Mouse (Mus musculus): ENCODE data around the gene March9. TPM values are rescaled to one million over a fixed set of nuclear protein-coding genes. Genes with fewer than 3 reads are reported as not detected.
A peak's percentile ranks its signal among the peaks of the same experiment; 100 is the strongest.

March9 gene
- polyA plus RNA-seq, 1 experiment from 2014 or later: 0.04 TPM

DNA sequence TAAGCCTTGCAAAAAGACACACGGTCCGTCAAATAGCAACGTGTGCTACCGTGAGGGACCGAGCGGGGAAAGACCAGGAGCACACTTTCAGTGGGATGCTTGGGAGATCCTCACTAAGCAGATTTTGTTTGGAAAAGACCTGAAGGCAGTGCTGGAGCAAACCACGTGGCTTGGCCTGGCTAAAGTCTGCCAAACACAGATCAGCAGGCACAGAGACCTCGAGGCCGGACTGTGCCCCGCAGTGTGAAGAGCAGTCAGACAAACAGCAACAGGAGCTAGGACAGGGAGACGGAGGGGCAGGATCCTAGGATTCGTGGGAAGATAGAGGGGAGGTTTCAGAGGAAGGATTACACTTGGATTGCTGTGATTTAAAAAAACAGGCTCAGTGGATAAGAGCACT lies 23.7 kb downstream of the March9 start:
- Histone ChIP-seq H3K27ac (ENCODE audit: low read depth) (no peak overlapping the region), H3K27me3 (ENCODE audit: insufficient read depth, low read length) (peaks cover 7% of the 10 kb centered on the region; the same call in 1 of the 2 replicates), H3K4me3 (ENCODE audit: low read depth, low read length) (no peak overlapping the region), H3K4me1 (ENCODE audit: insufficient read depth) (no peaks in the 10 kb centered on the region), H3K9ac (replicated peaks) (no peak overlapping the region), H3K4me2 (ENCODE audit: low read depth, low read length) (no peak overlapping the region), H3K36me3 (replicated peaks; ENCODE audit: insufficient read depth, low read length) (no peaks in the 10 kb centered on the region), H3K9me3 (ENCODE audit: low read length) (no peaks in the 10 kb centered on the region)
- DNase-seq: no peak
- 69% methylated on average over 12 of the region's 12 CpGs for WGBS (ENCODE audit: insufficient replicate concordance)
- no peak for TF ChIP-seq EP300 (IDR thresholded peaks at IDR 0.05; ENCODE audit: low read depth)
- no peak for TF ChIP-seq CTCF (IDR thresholded peaks at IDR 0.05; ENCODE audit: low read depth)
- peak; percentile 67 for ATAC-seq

DNA sequence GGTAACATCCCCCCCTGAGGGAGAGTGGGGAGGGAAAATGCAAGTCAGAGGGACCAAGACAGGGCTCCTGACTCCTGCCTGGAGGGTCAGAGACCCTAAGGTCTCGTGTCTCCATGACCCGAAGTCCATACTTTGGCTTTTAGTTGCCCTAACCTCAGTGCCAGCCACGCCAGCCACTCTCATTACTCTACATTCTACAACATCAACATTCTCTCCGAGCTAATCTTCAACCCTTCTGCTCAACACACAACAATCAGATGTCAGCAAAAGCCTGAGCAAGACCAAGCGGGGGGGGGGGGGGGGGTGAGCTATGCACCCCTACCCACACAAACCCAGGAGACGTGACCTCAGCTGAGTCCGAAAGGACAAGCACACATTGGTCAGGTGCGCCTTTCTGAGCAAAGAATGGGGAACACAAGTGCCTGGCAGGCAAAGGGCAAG lies 26.7 kb downstream of the March9 start:
- H3K27ac ChIP-seq (ENCODE audit: low read depth): no peak overlapping the region
- 0 out of 2 replicates have a peak, but pooled peaks cover 3% of the 10 kb centered on the region for H3K36me3 ChIP-seq (replicated peaks; ENCODE audit: insufficient read depth, low read length)
- 0 out of 2 replicates have a peak, but pooled peaks cover 4% of the 10 kb centered on the region for H3K4me1 ChIP-seq (ENCODE audit: insufficient read depth)
- H3K4me3 ChIP-seq (ENCODE audit: low read depth, low read length): no peak overlapping the region
- TF ChIP-seq CTCF (IDR thresholded peaks at IDR 0.05; ENCODE audit: low read depth): no peak
- no peak for TF ChIP-seq EP300 (IDR thresholded peaks at IDR 0.05; ENCODE audit: low read depth)
- H3K4me2 ChIP-seq (ENCODE audit: low read depth, low read length): no peak overlapping the region
- ATAC-seq (no peak), DNase-seq (no peak)
- no peaks in the 10 kb centered on the region for H3K27me3 ChIP-seq (ENCODE audit: insufficient read depth, low read length)
- 65% methylated on average over 7 of the region's 8 CpGs for WGBS (ENCODE audit: insufficient replicate concordance)
- no peak overlapping the region for H3K9ac ChIP-seq (replicated peaks)
- H3K9me3 ChIP-seq (ENCODE audit: low read length): no peaks in the 10 kb centered on the region

DNA sequence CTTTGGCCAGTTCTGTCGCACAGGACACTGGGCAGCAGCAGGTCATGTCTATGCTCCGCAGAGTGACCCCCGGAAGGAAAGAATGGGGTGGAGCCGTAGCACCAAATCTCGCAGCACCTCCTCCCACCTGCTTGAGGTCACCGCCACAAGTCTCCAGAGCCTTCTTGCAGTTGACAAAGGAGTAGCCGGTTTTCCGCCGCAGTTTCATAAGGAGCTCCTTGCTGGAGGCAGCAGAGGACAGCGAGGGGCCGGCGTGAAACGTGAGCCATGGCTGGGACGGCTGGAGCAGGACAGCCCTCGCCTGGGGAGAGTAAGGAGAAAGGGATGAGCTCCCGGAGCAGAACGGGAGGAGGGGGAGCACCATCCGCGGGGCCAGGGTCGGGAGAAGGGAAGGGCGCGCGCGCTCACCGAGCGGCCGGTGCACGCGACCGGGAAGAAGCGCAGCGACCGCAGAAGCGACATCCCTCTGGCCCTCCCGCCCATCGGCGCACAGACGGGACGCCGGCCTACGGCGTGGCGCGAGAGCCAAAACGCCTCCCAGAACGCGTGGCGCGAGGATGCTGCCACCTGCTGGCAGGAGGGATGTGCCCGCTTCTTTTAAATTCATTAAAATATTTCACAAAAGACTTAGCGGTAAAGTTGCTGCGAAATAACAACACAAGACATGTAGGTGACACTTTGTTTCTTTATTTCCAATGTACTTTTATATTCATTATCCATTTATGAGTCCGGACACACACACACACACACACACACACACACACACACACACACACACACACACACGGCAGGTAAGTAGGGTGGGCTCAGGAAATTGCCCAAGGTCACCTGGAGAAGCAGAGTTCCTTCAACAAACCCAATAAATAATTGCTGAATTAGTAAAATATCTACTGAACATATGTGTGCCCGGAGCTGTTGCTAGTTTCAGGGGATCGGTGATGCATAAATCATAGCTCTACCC lies 29.4 kb downstream of the March9 start, which contains the start of gene Tsfm:
Gene Tsfm, minus strand, starts transcription at position 505 of the 961 bp plus-strand sequence.
- peaks cover 14% of the 10 kb centered on the region; the same call in 1 of the 2 replicates for H3K36me3 ChIP-seq (replicated peaks; ENCODE audit: insufficient read depth, low read length)
- H3K4me2 ChIP-seq (ENCODE audit: low read depth, low read length): peak within 1 kb of the TSS; percentile 85
- peak; percentile 99 for TF ChIP-seq CTCF (IDR thresholded peaks at IDR 0.05; ENCODE audit: low read depth)
- TF ChIP-seq EP300 (IDR thresholded peaks at IDR 0.05; ENCODE audit: low read depth): no peak
- peak within 1 kb of the TSS; percentile 72 for H3K4me3 ChIP-seq (ENCODE audit: low read depth, low read length)
- H3K27ac ChIP-seq (ENCODE audit: low read depth): peak within 1 kb of the TSS; percentile 30; the same call in 1 of the 2 replicates
- peak; percentile 94 for DNase-seq
- peak; percentile 92 for ATAC-seq
- H3K4me1 ChIP-seq (ENCODE audit: insufficient read depth): 0 out of 2 replicates have a peak, but pooled peaks cover 4% of the 10 kb centered on the region
- H3K9me3 ChIP-seq (ENCODE audit: low read length): no peaks in the 10 kb centered on the region
- peak within 1 kb of the TSS; percentile 73 for H3K9ac ChIP-seq (replicated peaks)
- no peaks in the 10 kb centered on the region for H3K27me3 ChIP-seq (ENCODE audit: insufficient read depth, low read length)
- WGBS (ENCODE audit: insufficient replicate concordance): 5% methylated on average over 56 of the region's 56 CpGs

DNA sequence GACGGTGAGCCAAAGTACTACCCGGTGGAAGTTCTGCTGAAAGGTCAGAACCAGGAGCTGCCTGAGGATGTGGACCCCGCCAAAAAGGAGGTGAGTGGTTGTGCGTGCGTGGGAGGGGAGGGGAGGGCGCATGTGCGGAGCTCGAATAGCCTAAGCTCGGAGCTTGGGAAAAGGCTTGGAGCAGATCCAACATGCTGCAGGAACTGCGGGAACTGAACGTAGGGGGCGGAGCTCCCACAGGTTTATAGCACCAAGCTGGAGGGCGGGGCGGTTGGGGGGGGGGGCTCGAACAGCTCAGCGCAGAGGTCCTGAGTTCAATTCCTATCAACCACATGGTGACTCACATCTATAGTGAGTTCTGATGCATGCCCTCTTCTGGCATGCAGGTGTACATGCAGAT lies 41.6 kb downstream of the March9 start:
- ATAC-seq (no peak), DNase-seq (no peak)
- Histone ChIP-seq H3K4me2 (ENCODE audit: low read depth, low read length) (no peak overlapping the region), H3K9ac (replicated peaks) (no peak overlapping the region), H3K27me3 (ENCODE audit: insufficient read depth, low read length) (no peaks in the 10 kb centered on the region; the same call in 1 of the 2 replicates), H3K27ac (ENCODE audit: low read depth) (no peak overlapping the region), H3K9me3 (ENCODE audit: low read length) (no peaks in the 10 kb centered on the region), H3K36me3 (replicated peaks; ENCODE audit: insufficient read depth, low read length) (peaks cover 11% of the 10 kb centered on the region), H3K4me3 (ENCODE audit: low read depth, low read length) (no peak overlapping the region), H3K4me1 (ENCODE audit: insufficient read depth) (no peaks in the 10 kb centered on the region)
- WGBS (ENCODE audit: insufficient replicate concordance): 82% methylated on average over 16 of the region's 16 CpGs
- TF ChIP-seq EP300 (IDR thresholded peaks at IDR 0.05; ENCODE audit: low read depth): no peak
- no peak for TF ChIP-seq CTCF (IDR thresholded peaks at IDR 0.05; ENCODE audit: low read depth)

- no peak for TF ChIP-seq EP300 (IDR thresholded peaks at IDR 0.05; ENCODE audit: low read depth)
- no peak for TF ChIP-seq CTCF (IDR thresholded peaks at IDR 0.05; ENCODE audit: low read depth)
- Histone ChIP-seq H3K9me3 (ENCODE audit: low read length) (no peaks in the 10 kb centered on the region), H3K4me3 (ENCODE audit: low read depth, low read length) (no peak overlapping the region), H3K9ac (replicated peaks) (no peak overlapping the region), H3K27ac (ENCODE audit: low read depth) (no peak overlapping the region), H3K4me2 (ENCODE audit: low read depth, low read length) (no peak overlapping the region), H3K4me1 (ENCODE audit: insufficient read depth) (no peaks in the 10 kb centered on the region), H3K36me3 (replicated peaks; ENCODE audit: insufficient read depth, low read length) (0 out of 2 replicates have a peak, but pooled peaks cover 2% of the 10 kb centered on the region), H3K27me3 (ENCODE audit: insufficient read depth, low read length) (no peaks in the 10 kb centered on the region; the same call in 1 of the 2 replicates)
- ATAC-seq (no peak), DNase-seq (no peak)
- WGBS (ENCODE audit: insufficient replicate concordance): 19% methylated on average over 2 of the region's 2 CpGs
These were observed 42.9 kb downstream of the March9 start for GRCm38 (mm10) chr10:127017071-127017470.

DNA sequence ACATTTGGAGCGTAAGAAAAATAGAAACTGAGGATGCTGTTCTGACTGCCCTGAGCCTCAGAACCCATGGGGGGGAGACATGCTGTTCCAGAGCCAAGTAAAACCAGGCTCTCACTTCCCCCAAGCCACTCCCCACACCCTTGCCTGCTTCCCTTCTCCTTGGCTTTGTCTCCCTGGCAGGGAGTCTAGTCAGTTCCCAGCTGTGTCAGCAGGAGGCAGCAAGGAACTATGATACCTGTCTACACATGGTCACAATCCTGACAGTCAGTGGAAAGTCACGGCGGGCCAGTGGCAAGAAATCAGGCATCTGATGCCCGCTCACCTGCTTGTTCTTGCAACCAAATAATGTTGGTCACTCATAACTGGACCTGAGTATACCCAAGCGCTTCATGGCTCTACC lies 43.5 kb downstream of the March9 start:
- Histone ChIP-seq H3K4me1 (ENCODE audit: insufficient read depth) (no peaks in the 10 kb centered on the region), H3K27me3 (ENCODE audit: insufficient read depth, low read length) (no peaks in the 10 kb centered on the region; the same call in 1 of the 2 replicates), H3K9ac (replicated peaks) (no peak overlapping the region), H3K27ac (ENCODE audit: low read depth) (no peak overlapping the region), H3K36me3 (replicated peaks; ENCODE audit: insufficient read depth, low read length) (no peaks in the 10 kb centered on the region), H3K9me3 (ENCODE audit: low read length) (no peaks in the 10 kb centered on the region), H3K4me3 (ENCODE audit: low read depth, low read length) (no peak overlapping the region), H3K4me2 (ENCODE audit: low read depth, low read length) (no peak overlapping the region)
- DNase-seq (no peak), ATAC-seq (no peak)
- TF ChIP-seq CTCF (IDR thresholded peaks at IDR 0.05; ENCODE audit: low read depth) (peak; percentile 54), EP300 (IDR thresholded peaks at IDR 0.05; ENCODE audit: low read depth) (no peak)
- 61% methylated on average over 5 of the region's 5 CpGs for WGBS (ENCODE audit: insufficient replicate concordance)

Other genes with a start within 250 kb of the March9 start
- 5.8 and 7.1 TPM in 2 replicates for gene Atp23, start 158.8 kb downstream of the March9 start, polyA plus RNA-seq (2015; fragmentation: Nextera tagmentation; extraction: Ambion mirVana)
- 10.7 and 11.4 TPM in 2 replicates for gene Ctdsp2, start 81.5 kb downstream of the March9 start, polyA plus RNA-seq (2015; fragmentation: Nextera tagmentation; extraction: Ambion mirVana)
- 0.04 TPM in 1 of 2 replicates, not detected in the other for gene Avil, start 59.5 kb downstream of the March9 start, polyA plus RNA-seq (2015; fragmentation: Nextera tagmentation; extraction: Ambion mirVana)
- gene Tsfm, start 29.3 kb downstream of the March9 start, polyA plus RNA-seq (2015; fragmentation: Nextera tagmentation; extraction: Ambion mirVana): 37.7 and 38.4 TPM in 2 replicates
- gene Mettl1, start 18.8 kb downstream of the March9 start, polyA plus RNA-seq (2015; fragmentation: Nextera tagmentation; extraction: Ambion mirVana): 14.9 and 15.0 TPM in 2 replicates
- 0.05 and 0.07 TPM in 2 replicates for gene Eef1akmt3, start 18.7 kb downstream of the March9 start, polyA plus RNA-seq (2015; fragmentation: Nextera tagmentation; extraction: Ambion mirVana)
- not detected in 2 replicates for gene Cyp27b1, start 11.9 kb downstream of the March9 start, polyA plus RNA-seq (2015; fragmentation: Nextera tagmentation; extraction: Ambion mirVana)
- 209 and 225 TPM in 2 replicates for gene Cdk4, start 3.4 kb upstream of the March9 start, polyA plus RNA-seq (2015; fragmentation: Nextera tagmentation; extraction: Ambion mirVana)
- gene Tspan31, start 10.1 kb upstream of the March9 start, polyA plus RNA-seq (2015; fragmentation: Nextera tagmentation; extraction: Ambion mirVana): 224 and 230 TPM in 2 replicates
- gene Agap2, start 15.1 kb upstream of the March9 start, polyA plus RNA-seq (2015; fragmentation: Nextera tagmentation; extraction: Ambion mirVana): 0.33 and 0.88 TPM in 2 replicates
- 78.8 and 81.4 TPM in 2 replicates for gene Os9, start 60.9 kb upstream of the March9 start, polyA plus RNA-seq (2015; fragmentation: Nextera tagmentation; extraction: Ambion mirVana)
- 27.2 and 32.2 TPM in 2 replicates for gene B4galnt1, start 105.0 kb upstream of the March9 start, polyA plus RNA-seq (2015; fragmentation: Nextera tagmentation; extraction: Ambion mirVana)
- gene Slc26a10, start 120.5 kb upstream of the March9 start, polyA plus RNA-seq (2015; fragmentation: Nextera tagmentation; extraction: Ambion mirVana): 2.0 TPM in 2 replicates
- 1.9 and 2.6 TPM in 2 replicates for gene Arhgef25, start 129.9 kb upstream of the March9 start, polyA plus RNA-seq (2015; fragmentation: Nextera tagmentation; extraction: Ambion mirVana)
- gene Dtx3, start 135.5 kb upstream of the March9 start, polyA plus RNA-seq (2015; fragmentation: Nextera tagmentation; extraction: Ambion mirVana): 8.8 and 8.9 TPM in 2 replicates
- 14.7 and 17.7 TPM in 2 replicates for gene Pip4k2c, start 151.4 kb upstream of the March9 start, polyA plus RNA-seq (2015; fragmentation: Nextera tagmentation; extraction: Ambion mirVana)
- 0.06 TPM in 2 replicates for gene Kif5a, start 203.2 kb upstream of the March9 start, polyA plus RNA-seq (2015; fragmentation: Nextera tagmentation; extraction: Ambion mirVana)
- gene Dctn2, start 206.2 kb upstream of the March9 start, polyA plus RNA-seq (2015; fragmentation: Nextera tagmentation; extraction: Ambion mirVana): 65.3 and 67.4 TPM in 2 replicates
- gene Mbd6, start 228.8 kb upstream of the March9 start, polyA plus RNA-seq (2015; fragmentation: Nextera tagmentation; extraction: Ambion mirVana): 5.3 and 5.7 TPM in 2 replicates

All from liver, postnatal 0 days (tissue).